In the genomic region with DNA sequence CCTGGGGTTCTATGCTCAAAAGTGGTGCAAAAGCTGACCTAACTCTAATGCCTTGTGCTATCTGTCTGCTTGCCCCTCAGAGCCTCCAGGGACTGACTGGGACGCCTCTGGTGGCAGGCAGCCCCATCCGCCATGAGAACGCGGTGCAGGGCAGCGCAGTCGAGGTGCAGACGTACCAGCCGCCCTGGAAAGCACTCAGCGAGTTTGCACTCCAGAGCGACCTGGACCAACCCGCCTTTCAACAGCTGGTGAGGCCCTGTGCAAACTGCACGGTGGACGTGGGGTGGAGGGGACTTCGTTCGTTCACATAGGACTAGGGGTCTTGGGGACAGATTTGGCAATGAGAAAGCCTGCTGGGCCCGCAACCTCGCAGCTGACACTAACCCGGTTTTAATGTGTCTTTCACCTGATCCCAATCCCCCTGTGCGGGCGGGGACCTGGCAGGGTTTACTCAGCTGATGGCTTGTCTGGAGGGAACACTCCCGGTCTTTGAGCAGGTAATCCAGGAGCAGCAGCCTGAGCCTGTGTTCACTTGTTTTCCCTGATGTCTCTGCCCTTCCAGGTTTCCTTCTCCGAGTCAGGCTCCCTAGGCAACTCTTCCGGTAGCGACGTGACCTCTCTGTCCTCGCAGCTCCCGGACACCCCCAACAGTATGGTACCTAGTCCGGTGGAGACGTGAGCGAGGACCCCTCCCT, we compare ENCODE assay signal across 8 mouse cellular contexts. TPM values are rescaled to one million over a fixed set of nuclear protein-coding genes. Genes with fewer than 3 reads are reported as not detected.
DNase-seq lines count a peak whose midpoint lies in the region; ATAC-seq and TF ChIP-seq lines count a peak whose summit lies in the region.

No protein-coding gene starts in this region.

- H3K9ac ChIP-seq in forebrain, postnatal 0 days: no peak overlapping the region
- H3K9ac ChIP-seq in kidney, embryonic 14.5 days (ENCODE audit: low read depth, low read length): no peak overlapping the region

- ATAC-seq in cerebellum, adult (ENCODE audit: insufficient number of reproducible peaks, low FRiP score, low TSS enrichment): no peak
- ATAC-seq in forebrain, postnatal 0 days: no peak
- no peak for ATAC-seq in kidney, embryonic 14.5 days (ENCODE audit: low FRiP score, low TSS enrichment)

- no peaks in the 10 kb centered on the region for H3K9me3 ChIP-seq in forebrain, postnatal 0 days (ENCODE audit: low read length)
- no peaks in the 10 kb centered on the region for H3K9me3 ChIP-seq in kidney, embryonic 14.5 days (ENCODE audit: control insufficient read depth, low read length)

- no peaks in the 10 kb centered on the region for H3K36me3 ChIP-seq in forebrain, postnatal 0 days (ENCODE audit: insufficient read depth)
- H3K36me3 ChIP-seq in kidney, embryonic 14.5 days (ENCODE audit: control insufficient read depth, insufficient read depth, low read length): no peaks in the 10 kb centered on the region

- DNase-seq in cerebellum, adult 11 months: peak; percentile 26
- peak; percentile 32 for DNase-seq in right cerebral cortex, postnatal 4 days
- DNase-seq in right cerebral cortex, postnatal 14 days: no peak
- peak; percentile 79 for DNase-seq in forebrain, postnatal 0 days
- peak; percentile 56 for DNase-seq in naive thymus-derived CD4-positive, alpha-beta T cell, adult 2 months (ENCODE audit: low read depth)
- DNase-seq in right cerebral cortex, postnatal 10 days (ENCODE audit: low spot score in 2 of 2): no peak

- no peak for TF ChIP-seq CTCF in forebrain, postnatal 0 days (IDR thresholded peaks at IDR 0.05; ENCODE audit: low read depth)

- H3K4me2 ChIP-seq in forebrain, postnatal 0 days (ENCODE audit: low read depth): no peak overlapping the region
- H3K4me2 ChIP-seq in kidney, embryonic 14.5 days (replicated peaks; ENCODE audit: low read depth, low read length): no peak overlapping the region; the same call in 1 of the 2 replicates

- WGBS in forebrain, postnatal 0 days: 2% methylated on average over 30 of the region's 30 CpGs
- WGBS in kidney, embryonic 14.5 days: under 1% methylated on average over 30 of the region's 30 CpGs

- 0 out of 2 replicates have a peak overlapping the region, but pooled peaks have one; percentile 2 for H3K4me3 ChIP-seq in forebrain, postnatal 0 days (ENCODE audit: low read depth, low read length)
- H3K4me3 ChIP-seq in kidney, embryonic 14.5 days (ENCODE audit: low read length): peak overlapping the region; percentile 33

- no peak overlapping the region for H3K27ac ChIP-seq in forebrain, postnatal 0 days (ENCODE audit: low read depth, low read length)
- H3K27ac ChIP-seq in kidney, embryonic 14.5 days (ENCODE audit: low read depth, low read length): no peak overlapping the region

- H3K27me3 ChIP-seq in forebrain, postnatal 0 days (ENCODE audit: insufficient read depth, low read length): peaks cover 70% of the 10 kb centered on the region
- H3K27me3 ChIP-seq in kidney, embryonic 14.5 days (ENCODE audit: control insufficient read depth, insufficient read depth, low read length): peaks cover 92% of the 10 kb centered on the region

- no peaks in the 10 kb centered on the region; the same call in 1 of the 2 replicates for H3K4me1 ChIP-seq in forebrain, postnatal 0 days (ENCODE audit: insufficient read depth)
- peaks cover 23% of the 10 kb centered on the region for H3K4me1 ChIP-seq in kidney, embryonic 14.5 days (ENCODE audit: control insufficient read depth, insufficient read depth, low read length)

RNA-seq across cellular contexts. Expression of a gene that starts 6.5 kb away (rescaled TPM):
- total RNA-seq in forebrain, postnatal 0 days (2014; rRNA removed): not detected in 2 replicates
- not detected in 2 replicates for polyA plus RNA-seq in forebrain, postnatal 0 days (2015; fragmentation: Nextera tagmentation; extraction: Ambion mirVana)
- polyA plus RNA-seq in kidney, embryonic 14.5 days (2014; fragmentation: Nextera tagmentation; extraction: Ambion mirVana): not detected in 2 replicates

RNA-seq across cellular contexts. Expression of a gene that starts 33.0 kb away (rescaled TPM):
- total RNA-seq in forebrain, postnatal 0 days (2014; rRNA removed): 11.2 and 17.9 TPM in 2 replicates
- 94.2 and 96.0 TPM in 2 replicates for polyA plus RNA-seq in forebrain, postnatal 0 days (2015; fragmentation: Nextera tagmentation; extraction: Ambion mirVana)
- polyA plus RNA-seq in kidney, embryonic 14.5 days (2014; fragmentation: Nextera tagmentation; extraction: Ambion mirVana): 189 and 190 TPM in 2 replicates

Comparison
In these comparisons a context has a peak if more than half of its experiments do, and no peak if none do; other contexts are left out.
1. DNase-seq: peak in cerebellum, adult 11 months (single experiment), right cerebral cortex, postnatal 4 days (single experiment), forebrain, postnatal 0 days (single experiment) and naive thymus-derived CD4-positive, alpha-beta T cell, adult 2 months (single experiment); none in right cerebral cortex, postnatal 14 days (single experiment) and right cerebral cortex, postnatal 10 days (0 of 2).